Mouse (Mus musculus) lung, postnatal 0 days (tissue): ENCODE measurements at regions not wholly inside any gene's neighbourhood (a gene's known extent, or its start where the extent isn't known, plus 50 kb on each side); places are given as distances from the start of the nearest gene placed in this dataset.

Source experiments
- ATAC-seq: fragments of 200-750 bp; cut with Nextera tagmentation; 2 replicates; pipeline ENCODE4 v1.8.0; 2017; ENCODE audit warnings: moderate library complexity
- DNase-seq: peaks from one replicate; pipeline ENCODE4 v3.0.0-alpha.2; 2016; ENCODE audit warnings: low spot score
- H3K27ac ChIP-seq: fragments of 300-500 bp; sonication (generic); 2 replicates; pipeline ENCODE4 v1.5.1; 2014; ENCODE audit warnings: antibody characterized with exemption, mild to moderate bottlenecking, low read length, mixed read lengths
- H3K27me3 ChIP-seq: fragments of 300-500 bp; sonication (generic); replicated peaks from 2 replicates; pipeline ENCODE4 v1.6.1; 2014; ENCODE audit warnings: low read length, mixed read lengths; ENCODE audit not compliant: insufficient read depth
- H3K36me3 ChIP-seq: fragments of 300-500 bp; sonication (generic); 2 replicates; pipeline ENCODE4 v1.6.1; 2014; ENCODE audit warnings: low read length, mixed read lengths; ENCODE audit not compliant: insufficient read depth
- H3K4me1 ChIP-seq: fragments of 300-500 bp; sonication (generic); 2 replicates; pipeline ENCODE4 v1.6.1; 2014; ENCODE audit warnings: antibody characterized with exemption, low read depth, low read length, mixed read lengths; ENCODE audit not compliant: insufficient read depth
- H3K4me2 ChIP-seq: fragments of 300-500 bp; sonication (generic); replicated peaks from 2 replicates; pipeline ENCODE4 v1.6.1; 2014; ENCODE audit warnings: low read depth, mild to moderate bottlenecking, low read length, moderate library complexity, mixed read lengths
- H3K4me3 ChIP-seq: fragments of 300-500 bp; sonication (generic); 2 replicates; pipeline ENCODE4 v1.5.1; 2014; ENCODE audit warnings: low read depth, low read length
- H3K9ac ChIP-seq: fragments of 300-500 bp; sonication (generic); replicated peaks from 2 replicates; pipeline ENCODE4 v1.6.1; 2014; ENCODE audit warnings: low read depth, mild to moderate bottlenecking
- H3K9me3 ChIP-seq: fragments of 300-500 bp; sonication (generic); 2 replicates; pipeline ENCODE4 v1.6.1; 2016; ENCODE audit warnings: low read length, mixed read lengths
- CTCF ChIP-seq: IDR thresholded peaks from 2 replicates; pipeline ENCODE4 v1.5.1; 2016; ENCODE audit warnings: antibody characterized with exemption, mild to moderate bottlenecking
- EP300 ChIP-seq: IDR thresholded peaks from 2 replicates; pipeline ENCODE4 v1.6.1; 2016; ENCODE audit warnings: antibody characterized with exemption, mild to moderate bottlenecking, control low read depth
- WGBS: fragments of 180-500 bp; shearing (Covaris S2); extraction: QIAGEN DNeasy Blood & Tissue Kit; methylation state at CpG from one replicate; pipeline ENCODE4 v1.1.7; 2014; 5-methylcytosine and 5-hydroxymethylcytosine counted together

- Histone ChIP-seq H3K4me3 (no peak overlapping the region), H3K9ac (no peak overlapping the region), H3K4me2 (no peak overlapping the region), H3K4me1 (no peaks in the 10 kb centered on the region), H3K27ac (no peak overlapping the region), H3K9me3 (no peaks in the 10 kb centered on the region), H3K36me3 (no peaks in the 10 kb centered on the region), H3K27me3 (no peaks in the 10 kb centered on the region)
- TF ChIP-seq EP300 (no peak), CTCF (no peak)
- ATAC-seq (no peak), DNase-seq (no peak)
Measured at GRCm38 (mm10) chrX:17026161-17026829, 114.7 kb upstream of the Ndp start.

GRCm38 (mm10) chrX:17017823-17018222, 106.2 kb upstream of the Ndp start:
- DNase-seq, result no peak
- H3K27ac ChIP-seq, result no peak overlapping the region
- ATAC-seq, result no peak
- no peak for TF ChIP-seq CTCF
- TF ChIP-seq EP300, result no peak
- H3K36me3 ChIP-seq, result no peaks in the 10 kb centered on the region
- no peak overlapping the region for H3K9ac ChIP-seq
- no peak overlapping the region for H3K4me3 ChIP-seq
- WGBS, result 64% methylated on average over 1 of the region's 1 CpGs
- H3K4me2 ChIP-seq, result no peak overlapping the region
- no peaks in the 10 kb centered on the region for H3K27me3 ChIP-seq
- H3K4me1 ChIP-seq, result no peaks in the 10 kb centered on the region
- no peaks in the 10 kb centered on the region for H3K9me3 ChIP-seq

GRCm38 (mm10) chrX:17009188-17009587, 97.6 kb upstream of the Ndp start:
- H3K4me1 ChIP-seq, result no peaks in the 10 kb centered on the region
- 60% methylated on average over 2 of the region's 2 CpGs for WGBS
- no peak for TF ChIP-seq EP300
- TF ChIP-seq CTCF, result no peak

GRCm38 (mm10) chrX:16998578-16998977, 87.0 kb upstream of the Ndp start:
- no peak for TF ChIP-seq EP300
- no peak for TF ChIP-seq CTCF
- DNase-seq, result peak; percentile 44
- H3K4me2 ChIP-seq, result no peak overlapping the region
- H3K4me1 ChIP-seq, result no peaks in the 10 kb centered on the region
- H3K9ac ChIP-seq, result no peak overlapping the region
- H3K27ac ChIP-seq, result no peak overlapping the region
- H3K4me3 ChIP-seq, result no peak overlapping the region
- no peaks in the 10 kb centered on the region for H3K9me3 ChIP-seq
- H3K27me3 ChIP-seq, result no peaks in the 10 kb centered on the region
- no peaks in the 10 kb centered on the region for H3K36me3 ChIP-seq
- ATAC-seq, result peak; percentile 77
- WGBS, result 22% methylated on average over 5 of the region's 5 CpGs

More at GRCm38 (mm10) chrX:17009188-17009587, 97.6 kb upstream of the Ndp start:
- ATAC-seq (no peak), DNase-seq (no peak)
- Histone ChIP-seq H3K27me3 (no peaks in the 10 kb centered on the region), H3K27ac (no peak overlapping the region), H3K9ac (no peak overlapping the region), H3K36me3 (no peaks in the 10 kb centered on the region), H3K4me3 (no peak overlapping the region), H3K9me3 (no peaks in the 10 kb centered on the region), H3K4me2 (no peak overlapping the region)
